Mouse (Mus musculus): Measurements from ENCODE around the gene Slc2a3. TPM values are rescaled to one million over a fixed set of nuclear protein-coding genes. Genes with fewer than 3 reads are reported as not detected.

Gene Slc2a3
- polyA plus RNA-seq, 1 experiment from 2014 or later = 9.6 TPM

- Histone ChIP-seq H3K27me3 (ENCODE audit: insufficient read depth, low read length) (no peaks in the 10 kb centered on the region), H3K36me3 (ENCODE audit: insufficient read depth, low read length) (no peaks in the 10 kb centered on the region), H3K9me3 (ENCODE audit: low read length) (no peaks in the 10 kb centered on the region), H3K27ac (ENCODE audit: low read length) (peak overlapping the region; percentile 100), H3K4me1 (ENCODE audit: insufficient read depth, low read length) (peaks cover 10% of the 10 kb centered on the region), H3K4me3 (ENCODE audit: low read length) (peak overlapping the region; percentile 63), H3K4me2 (replicated peaks; ENCODE audit: low read depth, low read length) (peak overlapping the region; percentile 79), H3K9ac (replicated peaks; ENCODE audit: low read length) (peak overlapping the region; percentile 83)
- ATAC-seq (ENCODE audit: low FRiP score, low TSS enrichment) = peak; percentile 100
- under 1% methylated on average over 30 of the region's 30 CpGs for WGBS
Observed at GRCm38 (mm10) chr6:122810615-122811279, 9.3 kb upstream of the Slc2a3 start.

DNA sequence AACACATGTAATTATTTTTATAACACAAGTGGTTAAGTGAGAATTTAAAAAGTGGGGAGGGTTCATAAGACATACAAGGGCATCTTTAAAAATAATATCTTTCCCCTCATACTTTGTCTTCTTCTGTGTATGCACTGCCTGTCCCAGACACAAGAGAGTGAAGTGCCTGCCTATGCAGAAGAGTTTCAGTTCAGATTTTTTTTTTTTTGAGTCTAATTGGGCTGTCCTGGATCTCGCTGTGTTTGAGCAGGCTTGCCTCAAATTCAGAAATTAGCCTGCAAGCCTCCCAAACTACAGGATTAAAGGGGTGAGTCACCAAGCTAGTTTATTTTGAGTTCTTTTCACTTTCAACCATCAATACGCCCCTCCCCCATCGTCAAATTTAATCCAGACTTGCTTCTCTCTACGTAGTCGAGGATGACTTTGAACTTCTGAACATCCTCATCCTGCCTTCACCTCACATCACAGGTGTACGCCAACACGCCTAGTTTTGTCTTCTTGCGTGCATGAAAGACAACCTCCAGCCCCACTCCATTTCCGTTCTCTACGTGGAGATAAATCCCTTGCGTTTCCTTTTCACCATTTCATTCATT is 8.7 kb upstream of the Slc2a3 start:
- no peaks in the 10 kb centered on the region for H3K9me3 ChIP-seq (ENCODE audit: low read length)
- H3K36me3 ChIP-seq (ENCODE audit: insufficient read depth, low read length) = no peaks in the 10 kb centered on the region
- WGBS = 1% methylated on average over 11 of the region's 11 CpGs
- peak overlapping the region; percentile 79 for H3K4me2 ChIP-seq (replicated peaks; ENCODE audit: low read depth, low read length)
- H3K27me3 ChIP-seq (ENCODE audit: insufficient read depth, low read length) = no peaks in the 10 kb centered on the region
- ATAC-seq (ENCODE audit: low FRiP score, low TSS enrichment) = no peak
- H3K9ac ChIP-seq (replicated peaks; ENCODE audit: low read length) = peak overlapping the region; percentile 71
- H3K27ac ChIP-seq (ENCODE audit: low read length) = peak overlapping the region; percentile 100
- peaks cover 10% of the 10 kb centered on the region for H3K4me1 ChIP-seq (ENCODE audit: insufficient read depth, low read length)
- peak overlapping the region; percentile 63 for H3K4me3 ChIP-seq (ENCODE audit: low read length)

- no peak overlapping the region for H3K4me2 ChIP-seq (replicated peaks; ENCODE audit: low read depth, low read length)
- no peak for ATAC-seq (ENCODE audit: low FRiP score, low TSS enrichment)
- H3K4me1 ChIP-seq (ENCODE audit: insufficient read depth, low read length) = peaks cover 14% of the 10 kb centered on the region
- H3K9ac ChIP-seq (replicated peaks; ENCODE audit: low read length) = no peak overlapping the region
- H3K27me3 ChIP-seq (ENCODE audit: insufficient read depth, low read length) = peaks cover 11% of the 10 kb centered on the region; the same call in 1 of the 2 replicates
- 24% methylated on average over 5 of the region's 5 CpGs for WGBS
- no peak overlapping the region for H3K27ac ChIP-seq (ENCODE audit: low read length)
- no peaks in the 10 kb centered on the region for H3K9me3 ChIP-seq (ENCODE audit: low read length)
- H3K36me3 ChIP-seq (ENCODE audit: insufficient read depth, low read length) = no peaks in the 10 kb centered on the region
- H3K4me3 ChIP-seq (ENCODE audit: low read length) = no peak overlapping the region
Observed at GRCm38 (mm10) chr6:122804418-122804817, 3.0 kb upstream of the Slc2a3 start.

- WGBS = 1% methylated on average over 34 of the region's 34 CpGs
- no peaks in the 10 kb centered on the region for H3K9me3 ChIP-seq (ENCODE audit: low read length)
- H3K9ac ChIP-seq (replicated peaks; ENCODE audit: low read length) = peak overlapping the region; percentile 79
- peak overlapping the region; percentile 54 for H3K4me3 ChIP-seq (ENCODE audit: low read length)
- peak overlapping the region; percentile 98 for H3K4me2 ChIP-seq (replicated peaks; ENCODE audit: low read depth, low read length)
- peaks cover 14% of the 10 kb centered on the region for H3K4me1 ChIP-seq (ENCODE audit: insufficient read depth, low read length)
- ATAC-seq (ENCODE audit: low FRiP score, low TSS enrichment) = peak; percentile 60; the same call in 1 of the 2 replicates
- no peaks in the 10 kb centered on the region for H3K36me3 ChIP-seq (ENCODE audit: insufficient read depth, low read length)
- peaks cover 11% of the 10 kb centered on the region; the same call in 1 of the 2 replicates for H3K27me3 ChIP-seq (ENCODE audit: insufficient read depth, low read length)
- H3K27ac ChIP-seq (ENCODE audit: low read length) = no peak overlapping the region
Observed at GRCm38 (mm10) chr6:122801801-122802514, 518 bp upstream of the Slc2a3 start.

- H3K36me3 ChIP-seq (ENCODE audit: insufficient read depth, low read length) = no peaks in the 10 kb centered on the region
- peaks cover 11% of the 10 kb centered on the region; the same call in 1 of the 2 replicates for H3K27me3 ChIP-seq (ENCODE audit: insufficient read depth, low read length)
- no peaks in the 10 kb centered on the region for H3K9me3 ChIP-seq (ENCODE audit: low read length)
- 41% methylated on average over 10 of the region's 10 CpGs for WGBS
- H3K4me3 ChIP-seq (ENCODE audit: low read length) = peak overlapping the region; percentile 54
- peak overlapping the region; percentile 79 for H3K9ac ChIP-seq (replicated peaks; ENCODE audit: low read length)
- no peak overlapping the region for H3K27ac ChIP-seq (ENCODE audit: low read length)
- peak overlapping the region; percentile 98 for H3K4me2 ChIP-seq (replicated peaks; ENCODE audit: low read depth, low read length)
- H3K4me1 ChIP-seq (ENCODE audit: insufficient read depth, low read length) = peaks cover 14% of the 10 kb centered on the region
- ATAC-seq (ENCODE audit: low FRiP score, low TSS enrichment) = no peak
Observed at GRCm38 (mm10) chr6:122800640-122801300, 670 bp downstream of the Slc2a3 start.

DNA sequence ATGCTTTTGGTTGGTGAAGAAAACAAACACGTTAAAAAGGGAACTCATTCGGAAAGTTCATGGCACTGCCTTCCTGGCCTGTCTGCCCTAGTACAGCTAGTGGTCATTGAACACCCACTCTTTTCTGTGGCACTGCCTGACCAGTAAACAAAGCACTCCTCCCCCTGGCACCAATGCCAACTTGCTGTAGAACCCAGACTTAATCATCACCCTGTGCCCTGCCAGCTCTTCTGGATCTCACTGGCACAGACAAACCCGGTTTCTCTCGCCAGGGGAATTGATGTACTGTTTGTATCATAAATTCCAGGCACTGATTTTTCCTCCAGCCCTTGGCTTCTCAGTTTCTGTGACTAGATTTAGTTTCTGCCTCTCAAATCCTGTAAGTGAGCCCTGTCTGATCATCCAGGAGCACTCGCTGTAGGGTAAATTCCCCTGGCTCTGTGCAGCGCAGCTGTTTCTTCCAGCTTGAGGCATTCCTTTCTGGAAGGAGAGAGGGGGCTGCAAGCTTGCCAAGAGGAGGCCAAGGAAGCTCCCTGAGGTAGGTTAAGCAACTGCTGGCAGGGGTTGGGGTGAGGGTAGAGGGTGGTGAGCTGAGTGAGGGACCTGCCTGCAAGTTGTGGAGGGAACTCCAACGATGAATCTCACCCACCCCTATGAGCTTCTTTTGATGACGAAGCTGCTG is 6.0 kb downstream of the Slc2a3 start:
- Histone ChIP-seq H3K27me3 (ENCODE audit: insufficient read depth, low read length) (no peaks in the 10 kb centered on the region), H3K4me1 (ENCODE audit: insufficient read depth, low read length) (no peaks in the 10 kb centered on the region), H3K27ac (ENCODE audit: low read length) (no peak overlapping the region), H3K4me3 (ENCODE audit: low read length) (no peak overlapping the region), H3K9ac (replicated peaks; ENCODE audit: low read length) (no peak overlapping the region), H3K9me3 (ENCODE audit: low read length) (no peaks in the 10 kb centered on the region), H3K36me3 (ENCODE audit: insufficient read depth, low read length) (no peaks in the 10 kb centered on the region), H3K4me2 (replicated peaks; ENCODE audit: low read depth, low read length) (no peak overlapping the region)
- no peak for ATAC-seq (ENCODE audit: low FRiP score, low TSS enrichment)
- 63% methylated on average over 8 of the region's 8 CpGs for WGBS

DNA sequence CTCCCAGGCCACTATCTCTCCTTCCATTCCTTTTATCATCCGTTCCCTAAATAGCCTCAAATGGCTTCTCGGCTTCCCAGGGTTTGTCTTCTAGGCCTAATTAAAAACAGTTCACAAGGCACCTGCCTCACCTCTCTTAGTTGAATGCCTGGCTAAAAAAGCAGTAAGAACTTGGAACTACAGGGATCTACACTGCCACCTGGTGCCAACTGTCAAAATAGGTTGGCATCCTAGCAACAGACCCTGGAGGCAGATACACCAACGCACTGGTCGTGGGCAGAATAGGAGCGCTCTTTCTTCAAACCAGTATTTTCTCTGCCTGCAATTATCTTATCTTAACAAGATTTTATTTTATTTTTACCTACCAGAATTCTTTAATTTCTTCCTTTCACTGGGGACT is 15.2 kb downstream of the Slc2a3 start:
- no peaks in the 10 kb centered on the region for H3K9me3 ChIP-seq (ENCODE audit: low read length)
- 0 out of 2 replicates have a peak, but pooled peaks have one; percentile 46 for ATAC-seq (ENCODE audit: low FRiP score, low TSS enrichment)
- no peak overlapping the region for H3K9ac ChIP-seq (replicated peaks; ENCODE audit: low read length)
- H3K4me2 ChIP-seq (replicated peaks; ENCODE audit: low read depth, low read length) = no peak overlapping the region
- H3K27me3 ChIP-seq (ENCODE audit: insufficient read depth, low read length) = no peaks in the 10 kb centered on the region
- no peaks in the 10 kb centered on the region for H3K36me3 ChIP-seq (ENCODE audit: insufficient read depth, low read length)
- no peaks in the 10 kb centered on the region for H3K4me1 ChIP-seq (ENCODE audit: insufficient read depth, low read length)
- 30% methylated on average over 5 of the region's 5 CpGs for WGBS
- no peak overlapping the region for H3K27ac ChIP-seq (ENCODE audit: low read length)
- no peak overlapping the region for H3K4me3 ChIP-seq (ENCODE audit: low read length)

DNA sequence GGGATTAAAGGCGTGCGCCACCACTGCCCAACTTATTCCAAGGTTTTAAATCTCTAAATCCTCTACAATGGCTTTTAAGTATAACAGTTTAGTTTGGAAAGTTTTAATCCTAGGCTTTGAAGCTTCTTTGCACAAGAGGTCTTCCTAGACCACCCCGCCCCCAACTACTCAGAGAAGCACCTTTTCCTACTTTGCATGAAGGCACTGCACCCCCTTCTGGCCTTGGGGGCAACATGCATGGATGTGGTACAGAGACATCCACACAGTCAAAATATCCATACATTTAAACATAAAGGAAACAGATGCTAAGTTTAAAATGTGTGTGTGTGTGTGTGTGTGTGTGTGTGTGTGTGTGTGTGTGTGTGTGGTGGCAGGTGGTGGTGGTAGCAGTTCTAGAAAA is 16.6 kb downstream of the Slc2a3 start:
- Histone ChIP-seq H3K4me3 (ENCODE audit: low read length) (no peak overlapping the region), H3K9ac (replicated peaks; ENCODE audit: low read length) (no peak overlapping the region), H3K27ac (ENCODE audit: low read length) (no peak overlapping the region), H3K36me3 (ENCODE audit: insufficient read depth, low read length) (no peaks in the 10 kb centered on the region), H3K27me3 (ENCODE audit: insufficient read depth, low read length) (no peaks in the 10 kb centered on the region), H3K4me2 (replicated peaks; ENCODE audit: low read depth, low read length) (no peak overlapping the region), H3K4me1 (ENCODE audit: insufficient read depth, low read length) (no peaks in the 10 kb centered on the region), H3K9me3 (ENCODE audit: low read length) (no peaks in the 10 kb centered on the region)
- no peak for ATAC-seq (ENCODE audit: low FRiP score, low TSS enrichment)
- 94% methylated on average over 3 of the region's 3 CpGs for WGBS

GRCm38 (mm10) chr6:122782164-122782563 is 19.3 kb downstream of the Slc2a3 start:
- H3K27ac ChIP-seq (ENCODE audit: low read length) = no peak overlapping the region
- no peaks in the 10 kb centered on the region for H3K27me3 ChIP-seq (ENCODE audit: insufficient read depth, low read length)
- H3K4me1 ChIP-seq (ENCODE audit: insufficient read depth, low read length) = no peaks in the 10 kb centered on the region
- no peaks in the 10 kb centered on the region for H3K9me3 ChIP-seq (ENCODE audit: low read length)
- ATAC-seq (ENCODE audit: low FRiP score, low TSS enrichment) = no peak
- H3K4me2 ChIP-seq (replicated peaks; ENCODE audit: low read depth, low read length) = no peak overlapping the region
- no peaks in the 10 kb centered on the region for H3K36me3 ChIP-seq (ENCODE audit: insufficient read depth, low read length)
- H3K9ac ChIP-seq (replicated peaks; ENCODE audit: low read length) = no peak overlapping the region
- H3K4me3 ChIP-seq (ENCODE audit: low read length) = no peak overlapping the region
- 66% methylated on average over 3 of the region's 3 CpGs for WGBS

Measured in kidney, embryonic 16.5 days (tissue).